Mouse (Mus musculus) forelimb bud, embryonic 11.5 days (tissue): Measurements from ENCODE around the gene Rnf187.
A peak's percentile ranks its signal among the peaks of the same experiment; 100 is the strongest.

ENCODE experiments used
- DNase-seq: peaks from one replicate; pipeline ENCODE4 v3.0.0-alpha.2; 2012; ENCODE audit warnings: low read depth, low spot score

Rnf187 gene

DNA sequence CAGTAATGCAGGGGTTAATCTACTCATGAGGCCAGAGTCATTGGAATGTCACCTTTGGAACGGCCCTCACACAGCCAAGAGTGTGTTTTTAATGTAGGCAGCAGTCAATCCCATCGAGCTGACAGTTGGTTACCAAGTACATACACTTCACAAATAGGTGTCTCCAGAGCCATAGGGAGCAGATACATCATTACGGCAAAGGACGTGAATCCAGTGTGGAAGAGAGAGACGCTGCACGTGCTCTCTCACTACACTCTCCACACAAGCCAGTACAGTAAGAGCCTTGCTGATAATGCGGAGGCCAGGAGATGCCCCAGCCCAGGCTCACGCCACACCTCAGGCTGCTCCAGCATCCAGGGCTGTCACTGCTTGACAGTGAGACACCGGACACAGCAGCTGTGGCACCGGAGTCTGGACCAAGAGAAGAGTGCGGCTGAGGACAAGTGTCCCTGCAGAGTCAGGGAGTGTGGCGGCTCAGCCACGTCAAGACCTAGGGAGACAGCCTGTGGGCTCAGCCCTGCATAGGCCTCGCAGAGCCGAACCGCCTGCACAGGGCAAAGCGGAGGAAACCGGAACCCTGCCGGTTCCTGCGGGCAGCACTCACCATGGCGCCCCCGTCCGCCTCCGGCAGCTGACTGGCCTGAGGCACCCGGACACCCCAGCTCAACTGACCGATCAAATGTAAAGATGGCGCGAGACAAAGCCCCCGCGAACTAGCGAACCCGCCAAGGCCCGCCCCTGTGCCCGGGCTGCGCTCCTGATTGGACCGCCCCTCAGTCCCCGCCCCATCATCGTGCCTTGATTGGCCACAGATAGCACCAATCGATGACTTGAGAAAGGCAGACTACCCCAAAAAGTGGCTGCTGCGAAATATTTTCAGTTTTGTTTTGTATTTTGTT lies 35.0 kb downstream of the Rnf187 start, which contains the start of gene Zfp39:
TSS of gene Zfp39 (minus strand) at position 715 of the 899 bp plus-strand sequence.
- DNase-seq: peak; percentile 91

DNA sequence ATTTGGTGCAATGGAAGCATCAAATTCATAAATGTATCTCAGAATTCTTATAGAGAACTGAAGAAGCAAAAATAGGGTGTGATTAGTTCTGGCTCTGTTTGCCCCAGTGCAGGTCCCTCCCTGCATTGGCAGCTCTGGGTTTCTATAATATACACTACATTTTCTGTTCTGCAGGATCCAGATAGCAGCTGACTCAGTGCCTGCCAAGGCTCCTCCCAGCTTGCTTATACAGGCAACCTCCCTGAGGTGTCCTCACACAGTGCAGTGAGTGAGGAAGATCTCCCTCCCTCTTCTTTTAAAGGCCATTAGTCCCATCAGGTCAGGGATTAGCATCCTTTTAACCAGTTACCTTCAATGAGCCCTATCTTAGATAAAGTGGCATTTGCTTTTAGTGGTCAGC lies 37.6 kb downstream of the Rnf187 start:
- DNase-seq: no peak

DNA sequence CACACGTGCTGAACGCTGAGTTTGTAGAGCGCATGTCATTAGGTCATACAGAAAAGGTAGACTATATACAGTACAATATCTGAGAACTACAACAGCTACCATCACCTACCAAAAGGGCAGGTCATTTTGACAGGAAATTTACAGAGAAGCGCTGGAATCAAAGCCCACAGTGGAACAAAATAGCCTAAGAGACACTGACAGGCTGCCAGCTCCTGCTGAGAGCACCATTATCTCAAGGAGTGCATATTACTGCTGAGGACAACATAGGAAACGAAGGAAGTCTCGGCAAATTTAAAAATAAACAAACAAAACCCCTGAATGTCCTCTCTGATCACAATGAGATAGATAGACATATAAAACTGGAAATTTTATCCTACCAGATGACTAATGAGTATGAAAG lies 41.2 kb downstream of the Rnf187 start:
- DNase-seq: no peak

DNA sequence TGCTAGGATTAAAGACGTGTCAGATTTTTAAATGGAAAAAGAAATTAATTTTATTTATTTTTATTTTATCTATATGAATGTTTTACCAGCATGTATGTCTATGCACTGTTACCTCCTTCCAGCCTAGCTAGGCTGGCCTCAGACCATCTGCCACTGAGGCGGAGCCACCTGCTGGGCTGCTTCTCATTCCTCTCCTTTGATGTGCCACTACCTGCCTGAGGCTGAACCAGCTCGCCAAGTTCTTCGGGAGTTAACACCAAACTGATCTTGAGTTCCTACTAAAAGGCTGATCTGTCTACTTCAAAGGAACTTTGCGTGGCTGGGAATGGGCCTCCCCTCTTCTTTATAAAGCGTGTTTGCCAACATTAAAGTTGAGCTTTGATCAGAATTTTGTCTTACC lies 44.3 kb downstream of the Rnf187 start:
- DNase-seq: no peak

DNA sequence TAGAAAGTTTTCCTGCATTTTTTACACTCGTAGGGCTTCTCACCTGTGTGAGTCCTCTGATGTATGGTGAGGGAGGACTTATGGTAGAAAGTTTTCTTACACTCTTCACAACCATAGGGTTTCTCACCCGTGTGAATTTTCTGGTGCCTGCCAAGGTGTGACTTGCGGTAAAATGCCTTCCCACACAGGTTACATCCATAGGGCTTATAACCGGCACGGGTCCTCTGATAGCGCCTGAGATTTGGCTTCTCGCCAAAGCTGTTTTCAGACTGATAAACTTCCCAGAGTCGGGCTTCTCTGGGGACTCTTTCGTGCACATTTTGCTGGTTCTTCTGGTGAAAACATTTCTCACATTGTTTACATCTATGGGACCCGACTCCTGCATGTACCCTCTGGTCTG lies 48.2 kb downstream of the Rnf187 start:
- DNase-seq: no peak

DNA sequence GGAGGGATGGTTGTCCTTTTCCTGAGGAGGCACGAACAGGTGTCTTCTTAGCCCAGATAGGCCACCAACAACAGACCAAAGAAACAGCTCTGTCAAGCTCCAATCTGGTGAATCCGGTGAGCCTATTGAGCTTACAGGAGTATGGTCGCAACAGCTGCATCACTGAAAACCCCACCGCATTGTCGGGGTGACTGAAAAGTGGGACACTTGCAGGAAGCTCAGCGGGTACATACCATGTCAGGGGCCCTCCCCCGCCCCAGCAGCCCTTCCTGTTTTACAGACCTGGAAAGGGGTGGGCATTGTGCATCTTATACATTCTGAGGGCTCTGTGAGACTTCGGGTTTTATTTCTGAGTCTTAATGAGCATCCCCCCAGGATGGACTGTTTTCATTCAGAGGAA lies 55.0 kb downstream of the Rnf187 start:
- DNase-seq: no peak
